Mouse (Mus musculus): ENCODE data around the gene Aifm3.

- TF ChIP-seq CTCF (IDR thresholded peaks at IDR 0.05; ENCODE audit: insufficient read depth, low read length) (no peak), POLR2A (IDR thresholded peaks at IDR 0.05; ENCODE audit: borderline replicate concordance, extremely low read depth, low read depth, low read length) (peak; percentile 93)
These were observed 41.4 kb downstream of the Aifm3 start, which contains the start of gene Thap7 for GRCm38 (mm10) chr16:17530640-17531288.

All from lung, adult 2 months (tissue).